Mouse (Mus musculus): ENCODE measurements around the gene Cd300lf.

Cd300lf gene

GRCm38 (mm10) chr11:115133800-115134199 lies at the start of gene Cd300lf:
Gene Cd300lf (minus strand): TSS chr11:115133992.
- ATAC-seq (ENCODE audit: low TSS enrichment): no peak

DNA sequence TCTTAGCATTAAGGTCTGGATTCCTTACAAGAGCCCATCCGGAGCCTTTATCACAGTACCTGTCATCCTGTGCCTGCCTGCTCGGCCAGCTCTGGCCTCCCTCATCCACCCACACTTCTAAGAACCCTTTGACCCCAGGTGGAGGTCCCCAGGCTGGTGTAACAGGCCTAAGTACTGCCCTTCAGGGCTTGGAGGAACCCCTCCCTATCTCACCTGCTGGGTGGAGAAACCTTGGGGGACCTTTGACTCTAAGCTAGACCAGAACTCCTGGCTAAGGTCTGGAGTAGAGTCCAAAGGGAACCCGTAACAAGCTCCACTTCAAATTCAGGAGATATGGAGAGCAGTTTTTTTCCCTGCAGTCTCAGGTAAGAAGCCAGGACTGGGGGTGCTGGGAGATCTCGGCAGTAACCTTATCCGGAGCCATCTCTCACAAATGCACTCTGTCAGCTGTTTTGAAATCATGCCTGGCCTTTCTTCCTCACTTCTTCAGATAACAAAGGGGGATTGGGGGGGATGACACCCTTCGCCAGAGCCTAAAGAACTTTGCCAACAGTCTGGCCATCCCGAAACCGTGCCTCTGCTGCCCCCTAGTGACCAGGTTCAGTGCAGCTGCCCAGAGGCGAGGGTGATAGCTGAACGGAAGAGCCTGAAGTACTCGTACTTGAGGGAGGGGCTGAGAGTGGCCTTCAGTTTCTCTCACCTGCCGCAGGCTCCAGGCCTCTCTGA lies 48.3 kb upstream of the Cd300lf start:
- ATAC-seq (ENCODE audit: low TSS enrichment): 0 out of 2 replicates have a peak, but pooled peaks have one; percentile 13

GRCm38 (mm10) chr11:115179881-115180280 lies 46.1 kb upstream of the Cd300lf start:
- ATAC-seq (ENCODE audit: low TSS enrichment): no peak

DNA sequence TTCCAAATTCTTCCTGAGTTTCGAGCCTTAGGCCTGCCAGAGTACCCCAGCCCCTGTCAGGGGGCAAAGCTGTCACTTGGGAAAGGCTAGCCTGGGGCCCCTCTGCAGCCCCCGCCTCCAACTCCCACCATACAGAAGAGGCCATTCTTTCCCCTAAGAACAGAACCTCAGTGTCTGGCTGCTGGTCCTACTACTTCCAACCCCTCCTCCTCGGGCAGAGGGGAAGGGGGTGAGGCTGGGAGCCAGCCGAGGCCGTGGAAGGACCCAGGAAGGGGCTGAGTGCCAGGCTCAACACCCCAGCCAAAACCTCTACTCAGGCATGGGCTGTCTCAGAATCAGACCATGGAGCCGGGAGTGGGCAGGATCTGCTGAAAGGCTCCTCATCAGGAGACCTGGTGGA lies 45.4 kb upstream of the Cd300lf start:
- no peak for ATAC-seq (ENCODE audit: low TSS enrichment)

DNA sequence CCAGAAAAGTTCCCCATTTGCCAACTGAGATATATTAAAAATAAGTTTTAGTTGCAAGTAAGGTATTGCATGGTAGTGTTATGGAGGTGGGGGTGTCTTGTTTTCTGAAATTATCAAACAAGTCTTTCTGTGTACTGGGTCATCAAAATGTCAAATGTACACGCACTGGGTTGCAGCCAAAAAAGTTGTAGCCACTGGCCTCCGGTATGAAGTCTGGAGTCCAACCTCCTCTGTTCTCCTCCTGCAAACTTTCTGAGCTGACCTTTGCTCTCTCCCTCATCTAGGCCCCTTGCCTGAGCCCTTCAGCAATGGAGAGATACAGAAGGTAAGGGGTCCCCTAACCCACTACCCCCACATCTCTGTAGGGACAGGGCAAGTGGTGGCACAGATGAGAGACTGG lies 45.0 kb upstream of the Cd300lf start:
- ATAC-seq (ENCODE audit: low TSS enrichment): no peak

DNA sequence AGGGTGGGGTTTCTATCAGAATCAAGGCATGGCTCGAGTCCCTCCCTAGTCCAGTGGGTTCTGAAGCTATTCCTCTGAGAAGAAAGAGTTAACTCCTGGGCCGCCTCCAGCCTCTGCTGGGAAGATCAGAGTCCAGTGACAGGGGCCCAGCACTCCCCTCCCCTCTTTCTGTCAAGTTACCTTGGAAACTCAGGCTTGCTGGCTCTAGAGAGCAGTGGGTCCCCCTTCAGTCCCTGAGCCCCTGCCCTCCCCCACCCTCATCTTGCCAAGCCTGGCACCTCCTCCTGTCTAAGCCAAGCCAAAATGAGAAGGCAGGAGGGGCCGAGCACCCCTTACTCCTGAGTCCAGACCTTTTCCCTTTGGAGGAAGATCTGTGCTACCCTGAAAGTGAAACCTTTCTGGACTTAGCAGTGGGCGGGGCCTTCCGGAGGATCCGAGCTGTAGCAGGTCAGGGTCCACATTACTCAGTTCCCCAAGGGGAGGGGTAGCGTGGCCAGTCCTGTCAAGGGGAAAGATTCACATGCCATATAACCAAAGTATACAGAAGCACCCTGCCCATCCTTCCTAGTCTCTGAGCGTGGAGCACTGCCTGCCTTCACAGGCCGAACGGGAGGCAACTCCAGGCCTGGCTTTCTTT lies 43.9 kb upstream of the Cd300lf start:
- no peak for ATAC-seq (ENCODE audit: low TSS enrichment)

GRCm38 (mm10) chr11:115176399-115177190 lies 42.8 kb upstream of the Cd300lf start:
- ATAC-seq (ENCODE audit: low TSS enrichment): no peak

- no peak for ATAC-seq (ENCODE audit: low TSS enrichment)
Measured at GRCm38 (mm10) chr11:115173549-115174339, 40.0 kb upstream of the Cd300lf start.

DNA sequence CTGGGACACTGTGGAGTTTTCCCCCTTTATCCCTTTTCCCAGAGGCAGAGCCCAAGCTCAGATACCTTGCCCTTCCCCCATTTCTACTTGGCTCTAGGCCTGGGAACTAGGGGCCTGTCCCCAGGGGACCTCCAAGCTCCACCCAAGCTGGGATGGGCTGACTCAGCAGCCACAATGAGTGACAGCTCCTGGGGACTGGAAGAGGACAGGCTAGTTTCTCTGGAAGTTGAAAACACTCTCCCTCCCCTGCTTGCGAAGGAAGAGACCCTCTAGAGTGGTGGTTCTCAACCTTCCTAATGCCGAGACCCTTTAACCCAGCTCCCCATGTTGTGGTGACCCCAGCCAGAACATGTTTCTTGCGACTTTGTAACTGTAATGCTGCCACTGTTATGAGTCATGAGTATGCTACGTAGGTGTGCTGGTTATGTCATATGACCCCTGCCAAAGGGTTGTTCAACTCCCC lies 39.1 kb upstream of the Cd300lf start:
- ATAC-seq (ENCODE audit: low TSS enrichment): no peak

GRCm38 (mm10) chr11:115171125-115171524 lies 37.3 kb upstream of the Cd300lf start:
- no peak for ATAC-seq (ENCODE audit: low TSS enrichment)

DNA sequence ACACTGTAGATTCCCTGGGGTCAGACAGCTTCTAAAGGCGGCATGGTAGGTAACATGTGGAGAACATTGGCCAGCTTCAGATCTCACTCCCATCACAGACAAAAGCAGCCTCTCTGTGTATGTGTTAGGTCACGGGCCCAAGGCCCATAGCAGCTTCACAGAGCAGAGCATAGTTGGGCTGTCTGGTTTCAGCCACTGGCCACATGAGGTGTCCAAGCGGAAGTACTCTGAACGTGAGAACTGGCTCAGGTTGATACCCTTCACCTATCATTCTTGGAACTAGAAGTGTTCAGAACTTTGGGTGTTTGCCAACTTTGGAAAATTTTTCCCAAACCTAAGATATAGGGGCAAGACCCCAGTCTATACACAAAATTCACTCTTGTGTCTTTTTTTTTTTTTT lies 35.6 kb upstream of the Cd300lf start:
- ATAC-seq (ENCODE audit: low TSS enrichment): no peak

GRCm38 (mm10) chr11:115167631-115168249 lies 33.9 kb upstream of the Cd300lf start:
- ATAC-seq (ENCODE audit: low TSS enrichment): no peak

DNA sequence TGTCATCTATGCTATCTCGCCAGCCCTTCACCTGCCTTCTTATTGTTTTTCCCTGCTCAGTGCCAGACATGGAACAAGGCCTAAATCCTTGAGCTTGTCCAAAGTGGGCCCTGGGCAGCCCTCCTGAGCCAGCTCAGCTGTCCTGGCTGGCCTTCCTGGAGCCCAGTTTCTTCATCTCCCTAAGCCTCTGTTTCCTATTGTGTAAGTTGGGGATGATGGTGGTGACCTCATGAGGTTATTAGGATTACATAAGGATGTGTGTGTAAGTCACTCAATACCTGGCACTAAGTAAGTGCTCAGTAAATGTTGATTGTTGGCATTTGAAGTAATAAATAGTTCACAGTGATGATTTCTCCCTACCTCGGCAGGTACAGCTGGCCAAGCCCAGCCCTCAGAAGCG lies 33.0 kb upstream of the Cd300lf start:
- ATAC-seq (ENCODE audit: low TSS enrichment): no peak

DNA sequence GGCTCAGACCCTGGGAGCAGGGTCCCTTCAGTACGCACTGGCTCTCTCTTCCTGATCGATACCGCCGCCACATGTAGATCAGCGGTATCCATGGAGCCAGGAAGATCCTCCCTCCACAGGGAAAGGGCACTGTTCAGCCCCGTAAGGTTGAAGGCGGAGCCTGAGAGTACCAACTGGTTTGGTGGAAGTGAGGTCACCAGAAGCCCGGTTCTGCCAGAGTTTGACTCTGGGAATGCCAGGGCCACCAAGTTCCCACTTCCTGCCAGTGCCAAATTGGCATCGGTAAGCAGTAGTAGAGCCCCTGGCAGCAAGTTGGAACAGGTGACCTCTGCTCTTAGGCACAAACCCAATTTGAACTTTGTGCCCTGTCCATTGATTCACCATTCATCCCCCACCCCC lies 31.2 kb upstream of the Cd300lf start:
- no peak for ATAC-seq (ENCODE audit: low TSS enrichment)

DNA sequence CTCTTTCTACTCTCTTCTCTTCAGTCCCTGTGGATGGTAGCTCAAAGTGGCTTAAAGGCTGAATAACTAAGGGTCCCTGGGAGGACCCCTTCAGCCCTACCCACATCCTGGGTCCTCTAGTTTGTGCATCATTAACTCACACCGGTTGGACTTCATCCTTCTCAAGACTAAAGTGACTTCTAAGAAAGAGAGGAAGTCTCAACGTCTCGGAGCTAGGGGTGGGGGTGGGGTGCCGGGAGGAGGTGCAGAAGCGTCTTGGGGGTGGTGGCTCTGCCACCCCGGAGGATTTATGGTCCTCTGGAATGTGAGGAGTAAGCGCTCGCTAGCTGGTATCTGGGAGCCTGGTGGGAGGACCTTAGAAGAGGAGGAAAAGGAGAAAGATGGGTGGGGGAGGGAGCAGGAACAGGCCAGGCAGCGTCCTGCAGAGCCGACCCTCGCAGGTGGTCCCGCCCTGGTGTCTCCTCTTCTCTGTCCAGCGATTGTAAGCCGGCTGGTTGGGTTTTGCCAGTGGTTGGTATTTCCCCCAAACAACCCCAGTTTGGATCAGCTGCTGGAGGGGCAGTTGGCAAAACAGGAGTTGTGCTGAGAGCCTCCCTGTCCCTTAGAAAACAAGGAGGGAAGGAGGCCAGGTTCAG lies 30.7 kb upstream of the Cd300lf start:
- no peak for ATAC-seq (ENCODE audit: low TSS enrichment)

GRCm38 (mm10) chr11:115163568-115164150 lies 29.9 kb upstream of the Cd300lf start:
- ATAC-seq (ENCODE audit: low TSS enrichment): no peak

DNA sequence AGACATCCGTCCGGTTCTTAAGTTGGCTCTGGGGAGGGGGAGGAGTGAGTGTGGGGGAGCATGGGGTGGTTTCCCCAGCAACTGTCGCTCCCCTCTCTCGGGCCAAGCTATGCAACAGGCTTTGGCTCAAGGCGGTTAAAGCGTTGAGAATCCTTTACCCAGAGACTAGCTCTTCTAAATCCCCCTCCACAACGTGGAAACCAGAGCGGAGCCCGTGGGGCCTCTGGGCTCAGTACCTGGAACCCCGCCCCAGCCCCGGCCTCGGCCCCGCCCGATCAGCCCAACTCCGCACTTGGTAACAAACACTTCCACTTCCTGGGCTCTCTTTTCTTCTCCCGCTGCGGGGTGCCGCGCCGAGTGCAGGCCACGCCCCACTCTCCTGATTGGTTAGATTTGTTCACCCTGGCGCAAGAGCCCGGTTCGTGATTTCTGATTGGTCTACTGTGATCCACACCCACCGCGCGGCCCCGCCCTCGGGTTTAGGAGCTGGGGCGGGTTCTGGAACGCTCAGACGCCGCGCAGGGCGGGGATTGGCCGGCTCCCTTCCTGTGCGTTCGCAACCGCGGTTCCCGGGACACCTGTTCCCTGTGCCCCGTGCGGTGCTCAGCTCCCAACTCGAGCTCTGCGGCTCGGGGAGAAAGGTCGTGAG lies 29.2 kb upstream of the Cd300lf start, which contains the start of gene Slc9a3r1:
Gene Slc9a3r1 (plus strand): TSS at position 510 of the 649 bp plus-strand sequence.
- peak; percentile 90 for ATAC-seq (ENCODE audit: low TSS enrichment)

GRCm38 (mm10) chr11:115162205-115162601 lies 28.4 kb upstream of the Cd300lf start:
- no peak for ATAC-seq (ENCODE audit: low TSS enrichment)

DNA sequence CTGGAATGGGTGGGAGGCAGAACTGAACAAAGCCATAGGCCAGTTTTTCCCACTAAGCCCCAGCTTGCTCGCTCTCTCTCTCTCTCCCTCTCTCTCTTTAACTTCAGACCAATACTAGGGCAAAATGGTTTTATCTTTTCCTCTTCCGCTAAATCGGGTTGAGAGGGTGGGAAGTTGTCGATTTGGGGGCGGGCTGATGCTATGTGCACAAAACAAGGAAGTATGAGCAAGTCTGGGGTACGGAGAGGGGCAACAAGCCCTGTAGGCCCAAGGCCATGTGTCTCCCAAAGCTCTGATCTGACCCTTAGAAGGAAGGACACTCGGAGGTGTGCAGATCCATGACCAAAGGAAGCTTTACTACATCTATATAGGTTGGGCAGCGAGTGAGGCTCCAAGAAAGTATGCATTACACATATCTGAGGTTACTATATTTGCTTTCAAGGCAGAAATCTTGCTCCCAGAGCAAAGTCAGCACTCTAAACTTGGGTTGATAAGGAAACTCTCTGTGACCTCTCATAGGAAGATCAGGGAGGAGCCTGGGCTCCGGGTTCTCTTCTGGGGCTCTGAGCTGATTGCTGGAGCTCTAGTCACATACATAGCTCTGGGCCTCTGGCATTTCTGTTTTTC lies 27.9 kb upstream of the Cd300lf start:
- ATAC-seq (ENCODE audit: low TSS enrichment): no peak
